Comparison of ENCODE assay signal across 9 mouse cellular contexts in the genomic region with DNA sequence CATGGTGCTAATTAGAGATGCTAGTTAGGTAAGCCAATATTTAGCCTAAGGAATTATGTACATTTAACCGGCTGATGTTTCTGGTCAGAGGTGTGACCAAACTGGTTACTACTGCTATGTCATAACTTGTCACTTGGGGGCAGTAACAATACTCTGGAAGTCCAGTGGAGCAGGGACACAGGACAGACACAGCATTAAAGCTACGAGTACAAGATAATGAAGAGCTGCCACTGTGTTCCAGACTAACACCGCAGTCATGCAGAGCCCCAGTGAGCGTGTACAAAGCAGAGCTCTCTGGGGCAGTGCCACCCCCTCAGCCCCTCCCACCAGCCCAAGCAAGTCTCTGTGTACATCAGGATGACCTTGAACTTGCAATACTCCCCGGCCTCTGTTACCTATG. TPM values are rescaled to one million over a fixed set of nuclear protein-coding genes. Genes with fewer than 3 reads are reported as not detected.
DNase-seq lines count a peak whose midpoint lies in the region; ATAC-seq lines count a peak whose summit lies in the region.
"Had no signal": no experiment of that assay in that cellular context is flagged by ENCODE, and none has a peak within 500 bp of the region (broad histone marks: within the 10 kb centered on the region; RNA-seq: fewer than 3 reads in every experiment).

No protein-coding gene starts in this region.

- H3K4me2 ChIP-seq in kidney, embryonic 14.5 days (replicated peaks; ENCODE audit: low read depth, low read length): no peak overlapping the region

- no peak overlapping the region for H3K4me3 ChIP-seq in kidney, embryonic 14.5 days (ENCODE audit: low read length)
- H3K4me3 ChIP-seq: erythroblast, embryonic 14.5 days had no signal

- H3K9me3 ChIP-seq in kidney, embryonic 14.5 days (ENCODE audit: control insufficient read depth, low read length): no peaks in the 10 kb centered on the region

- 61% methylated on average over 5 of the region's 5 CpGs for WGBS in kidney, embryonic 14.5 days

- peaks cover 3% of the 10 kb centered on the region; the same call in 1 of the 2 replicates for H3K36me3 ChIP-seq in kidney, embryonic 14.5 days (ENCODE audit: control insufficient read depth, insufficient read depth, low read length)

- H3K9ac ChIP-seq in kidney, embryonic 14.5 days (ENCODE audit: low read depth, low read length): no peak overlapping the region

- peak; percentile 85 for ATAC-seq in kidney, embryonic 14.5 days (ENCODE audit: low FRiP score, low TSS enrichment)

- no peaks in the 10 kb centered on the region for H3K4me1 ChIP-seq in kidney, embryonic 14.5 days (ENCODE audit: control insufficient read depth, insufficient read depth, low read length)

- no peak overlapping the region for H3K27ac ChIP-seq in kidney, embryonic 14.5 days (ENCODE audit: low read depth, low read length)

- DNase-seq in kidney, adult 18-20 months: no peak
- peak; percentile 57 for DNase-seq in ZHBTc4 (ENCODE audit: low read depth, low spot score)
- DNase-seq in gonadal fat pad, adult 2 months (ENCODE audit: low read depth): peak; percentile 34
- DNase-seq in lung, postnatal 10 days: peak; percentile 60
- DNase-seq in yolk sac, embryonic 10.5 days (ENCODE audit: low spot score): peak; percentile 43
- DNase-seq in frontal cortex, postnatal 14 days (ENCODE audit: low spot score in 2 of 2): no peak
- DNase-seq in frontal cortex, postnatal 36 days (ENCODE audit: low spot score in 2 of 2): no peak

- H3K27me3 ChIP-seq in kidney, embryonic 14.5 days (ENCODE audit: control insufficient read depth, insufficient read depth, low read length): no peaks in the 10 kb centered on the region

RNA-seq across cellular contexts. Expression of a gene that starts 10.3 kb away (rescaled TPM):
- polyA plus RNA-seq in kidney, embryonic 14.5 days (2014; fragmentation: Nextera tagmentation; extraction: Ambion mirVana): 1.9 and 2.3 TPM in 2 replicates
- polyA plus RNA-seq in gonadal fat pad, adult 2 months (2012; rRNA removed): 0.32 and 0.38 TPM in 2 replicates

RNA-seq across cellular contexts. Expression of a gene that starts 48.4 kb away (rescaled TPM):
- polyA plus RNA-seq in kidney, embryonic 14.5 days (2014; fragmentation: Nextera tagmentation; extraction: Ambion mirVana): 0.19 and 0.85 TPM in 2 replicates
- polyA plus RNA-seq in gonadal fat pad, adult 2 months (2012; rRNA removed): 0.14 and 0.37 TPM in 2 replicates
- polyA plus RNA-seq: erythroblast, embryonic 14.5 days had no signal

RNA-seq across cellular contexts. Expression of a gene that starts 56.4 kb away (rescaled TPM):
- polyA plus RNA-seq in kidney, embryonic 14.5 days (2014; fragmentation: Nextera tagmentation; extraction: Ambion mirVana): 2.8 and 3.4 TPM in 2 replicates
- polyA plus RNA-seq in gonadal fat pad, adult 2 months (2012; rRNA removed): 15.0 and 15.5 TPM in 2 replicates

Comparison
In these comparisons a context has a peak if more than half of its experiments do, and no peak if none do; other contexts are left out.
1. DNase-seq: peak in ZHBTc4 (single experiment), gonadal fat pad, adult 2 months (single experiment), lung, postnatal 10 days (single experiment) and yolk sac, embryonic 10.5 days (single experiment); none in kidney, adult 18-20 months (single experiment), frontal cortex, postnatal 14 days (0 of 2) and frontal cortex, postnatal 36 days (0 of 2).